Mouse (Mus musculus) neural tube, embryonic 11.5 days (tissue): ENCODE measurements around the gene Zfp941. TPM values are rescaled to one million over a fixed set of nuclear protein-coding genes. Genes with fewer than 3 reads are reported as not detected.

Source experiments
- ATAC-seq: fragments of 200-750 bp; cut with Nextera tagmentation; 2 replicates; pipeline ENCODE4 v1.8.0; 2017; ENCODE audit warnings: moderate number of reproducible peaks, mild to moderate bottlenecking, moderate TSS enrichment, moderate library complexity; ENCODE audit not compliant: insufficient read depth, low FRiP score, low TSS enrichment
- DNase-seq: peaks from one replicate; pipeline ENCODE4 v3.0.0-alpha.2; 2015; ENCODE audit warnings: low spot score
- H3K27ac ChIP-seq: fragments of 300-500 bp; sonication (generic); 2 replicates; pipeline ENCODE4 v1.5.1; 2014; ENCODE audit warnings: low read depth, mild to moderate bottlenecking, low read length
- H3K27me3 ChIP-seq: fragments of 300-500 bp; sonication (generic); 2 replicates; pipeline ENCODE4 v1.6.1; 2014; ENCODE audit warnings: mild to moderate bottlenecking, low read length, mixed read lengths; ENCODE audit not compliant: control insufficient read depth, insufficient read depth
- H3K36me3 ChIP-seq: fragments of 300-500 bp; sonication (generic); 2 replicates; pipeline ENCODE4 v1.6.1; 2014; ENCODE audit warnings: mild to moderate bottlenecking, low read length, moderate library complexity, mixed read lengths; ENCODE audit not compliant: control insufficient read depth, insufficient read depth
- H3K4me1 ChIP-seq: fragments of 300-500 bp; sonication (generic); 2 replicates; pipeline ENCODE4 v1.6.1; 2014; ENCODE audit warnings: low read length, mixed read lengths; ENCODE audit not compliant: control insufficient read depth, insufficient read depth
- H3K4me2 ChIP-seq: fragments of 300-500 bp; sonication (generic); 2 replicates; pipeline ENCODE4 v1.6.1; 2014; ENCODE audit warnings: low read depth, mild to moderate bottlenecking, moderate library complexity
- H3K4me3 ChIP-seq: fragments of 300-500 bp; sonication (generic); 2 replicates; pipeline ENCODE4 v1.5.1; 2014; ENCODE audit warnings: low read depth, low read length
- H3K9ac ChIP-seq: fragments of 300-500 bp; sonication (generic); 2 replicates; pipeline ENCODE4 v1.6.1; 2014; ENCODE audit warnings: mild to moderate bottlenecking, low read length
- H3K9me3 ChIP-seq: fragments of 300-500 bp; sonication (generic); 2 replicates; pipeline ENCODE4 v1.6.1; 2016; ENCODE audit warnings: low read length; ENCODE audit not compliant: control insufficient read depth
- WGBS: fragments of 180-500 bp; shearing (Covaris S2); extraction: QIAGEN DNeasy Blood & Tissue Kit; methylation state at CpG from one replicate; pipeline ENCODE4 v1.1.7; 2014; 5-methylcytosine and 5-hydroxymethylcytosine counted together
- polyA plus RNA-seq: library from polyadenylated mRNA; unstranded; fragments of >200 nt; fragmentation: Nextera tagmentation; extraction: Ambion mirVana; gene quantifications from 2 replicates; pipeline ENCODE4 v1.2.1, GENCODE M21; 2014

Gene Zfp941
- polyA plus RNA-seq, 1 experiment from 2014 or later, result 7.7 TPM

DNA sequence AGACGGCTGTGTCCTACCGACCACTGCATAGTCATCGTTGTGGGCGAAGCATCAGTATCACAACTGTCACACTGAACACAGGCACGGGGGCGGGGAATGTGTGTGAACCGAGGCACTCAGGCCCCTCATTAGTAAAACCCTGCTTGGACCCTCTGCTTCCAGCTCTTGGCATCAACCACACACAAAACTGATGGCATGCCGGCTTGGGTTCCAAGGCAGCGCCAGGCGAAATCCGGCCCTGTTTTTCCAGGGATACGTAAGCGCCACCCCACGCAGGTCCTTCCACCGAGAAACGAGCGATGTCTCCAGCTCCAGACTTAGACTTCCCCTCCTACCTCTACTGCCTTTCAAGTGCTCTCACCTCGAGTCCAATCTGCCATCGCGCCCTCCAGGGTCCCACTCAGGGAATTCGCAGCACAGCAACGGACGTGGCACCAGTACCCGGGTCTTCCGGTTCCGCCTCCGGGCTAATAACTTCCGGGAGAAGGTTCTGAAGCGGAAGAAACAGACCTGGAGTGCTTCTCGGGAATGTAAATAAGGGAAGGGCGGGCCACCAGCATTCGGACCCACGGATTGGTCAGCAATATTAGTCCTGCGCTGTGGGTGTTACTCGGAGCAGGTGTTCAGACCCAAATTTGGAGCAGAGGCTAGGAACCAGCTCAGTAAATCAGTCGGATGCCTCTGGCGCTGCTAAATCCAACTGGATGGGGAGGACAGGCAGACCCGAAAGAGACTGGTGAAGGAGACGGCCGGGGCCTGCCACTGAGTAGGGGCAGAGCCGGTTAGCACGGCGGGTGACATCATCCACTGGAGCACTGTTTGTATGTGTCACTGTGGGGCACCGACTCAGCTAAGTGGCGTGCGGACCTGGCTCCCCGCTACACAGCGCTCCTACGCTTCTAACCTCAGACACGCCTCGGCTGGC, 34.1 kb upstream of the Zfp941 start, which contains the start of gene Gm45785:
TSS of gene Gm45785 (minus strand) at position 472 of the 925 bp plus-strand sequence.
- H3K9me3 ChIP-seq, result no peaks in the 10 kb centered on the region
- 2% methylated on average over 51 of the region's 51 CpGs for WGBS

DNA sequence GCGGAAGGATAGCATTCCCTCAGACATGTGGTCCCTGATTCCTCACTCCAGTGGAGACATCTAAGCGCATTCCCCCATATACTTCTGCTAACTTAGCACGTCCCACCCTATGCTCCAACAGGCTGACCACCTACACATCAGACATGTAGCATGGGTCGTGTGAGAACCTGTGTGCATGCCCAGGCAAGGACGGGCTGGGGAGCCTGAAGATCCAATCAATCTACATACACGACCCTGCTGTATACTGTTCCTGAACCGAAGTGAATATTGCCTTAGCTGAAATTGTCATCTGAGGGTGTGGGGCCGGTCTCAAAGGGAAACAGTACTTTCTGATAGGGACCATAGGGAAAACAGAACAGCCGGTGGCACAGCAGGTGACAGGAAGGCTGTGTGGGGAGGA, 33.2 kb upstream of the Zfp941 start:
- 78% methylated on average over 9 of the region's 9 CpGs for WGBS
- DNase-seq (no peak), ATAC-seq (no peak)
- Histone ChIP-seq H3K4me1 (peaks cover 21% of the 10 kb centered on the region), H3K36me3 (peaks cover 10% of the 10 kb centered on the region), H3K27me3 (no peaks in the 10 kb centered on the region), H3K4me3 (peak overlapping the region; percentile 57), H3K9me3 (no peaks in the 10 kb centered on the region), H3K9ac (peak overlapping the region; percentile 85), H3K27ac (no peak overlapping the region), H3K4me2 (peak overlapping the region; percentile 99)

More for the DNA sequence above, 34.1 kb upstream of the Zfp941 start, which contains the start of gene Gm45785:
- Histone ChIP-seq H3K27me3 (no peaks in the 10 kb centered on the region), H3K4me2 (peak within 1 kb of the TSS; percentile 99), H3K4me1 (peaks cover 21% of the 10 kb centered on the region), H3K4me3 (peak within 1 kb of the TSS; percentile 57), H3K36me3 (peaks cover 10% of the 10 kb centered on the region), H3K27ac (peak within 1 kb of the TSS; percentile 86), H3K9ac (peak within 1 kb of the TSS; percentile 85)
- ATAC-seq, result peak; percentile 78
- peak; percentile 90 for DNase-seq

DNA sequence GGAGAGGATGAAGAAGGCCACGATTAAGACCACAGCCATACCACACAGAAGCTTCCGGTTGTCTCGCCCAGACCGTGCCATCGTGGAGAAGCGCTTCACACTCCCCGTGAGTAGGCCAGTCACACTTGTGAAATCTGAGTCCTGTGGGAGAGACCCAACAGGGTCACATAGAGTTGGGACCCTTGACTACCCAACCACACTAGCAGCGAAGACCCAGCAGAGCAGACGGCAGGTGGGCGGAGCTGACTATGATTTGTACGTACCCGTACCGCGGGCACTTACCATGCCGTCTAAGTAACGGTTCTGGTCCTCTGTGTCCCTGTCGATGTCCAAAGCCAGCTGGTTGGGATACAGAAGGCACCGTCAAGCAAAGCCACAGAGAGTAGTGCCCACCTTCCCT, 32.5 kb upstream of the Zfp941 start:
- peaks cover 21% of the 10 kb centered on the region for H3K4me1 ChIP-seq
- DNase-seq, result no peak
- WGBS, result 93% methylated on average over 18 of the region's 18 CpGs
- no peak overlapping the region for H3K4me2 ChIP-seq
- H3K27me3 ChIP-seq, result no peaks in the 10 kb centered on the region
- peaks cover 10% of the 10 kb centered on the region for H3K36me3 ChIP-seq
- H3K9me3 ChIP-seq, result no peaks in the 10 kb centered on the region
- H3K27ac ChIP-seq, result no peak overlapping the region
- no peak for ATAC-seq
- no peak overlapping the region for H3K9ac ChIP-seq
- no peak overlapping the region for H3K4me3 ChIP-seq

DNA sequence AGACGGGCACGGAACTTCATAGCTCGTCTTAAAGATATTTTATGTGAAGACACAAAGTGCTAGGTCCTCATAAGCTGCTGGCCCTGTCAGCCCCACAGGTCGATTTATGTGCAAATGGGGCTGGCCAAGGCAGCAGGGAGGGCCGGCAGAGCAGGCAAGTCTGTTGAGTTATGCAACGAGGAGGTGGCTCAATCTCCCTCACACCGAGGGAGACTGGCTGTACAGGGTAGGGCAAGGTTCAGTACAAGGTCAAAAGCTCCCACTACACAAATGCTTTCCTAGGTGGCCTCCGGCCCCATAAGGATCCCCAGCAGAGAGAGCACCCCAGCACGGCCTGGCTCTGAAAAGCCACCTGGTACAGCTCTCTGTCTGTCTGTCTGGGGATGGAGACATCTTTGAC, 31.4 kb upstream of the Zfp941 start:
- DNase-seq (no peak), ATAC-seq (no peak)
- Histone ChIP-seq H3K4me2 (no peak overlapping the region), H3K27ac (no peak overlapping the region), H3K36me3 (peaks cover 10% of the 10 kb centered on the region), H3K4me1 (peaks cover 15% of the 10 kb centered on the region), H3K9ac (no peak overlapping the region), H3K4me3 (no peak overlapping the region), H3K27me3 (no peaks in the 10 kb centered on the region), H3K9me3 (no peaks in the 10 kb centered on the region)
- WGBS, result 82% methylated on average over 9 of the region's 9 CpGs

DNA sequence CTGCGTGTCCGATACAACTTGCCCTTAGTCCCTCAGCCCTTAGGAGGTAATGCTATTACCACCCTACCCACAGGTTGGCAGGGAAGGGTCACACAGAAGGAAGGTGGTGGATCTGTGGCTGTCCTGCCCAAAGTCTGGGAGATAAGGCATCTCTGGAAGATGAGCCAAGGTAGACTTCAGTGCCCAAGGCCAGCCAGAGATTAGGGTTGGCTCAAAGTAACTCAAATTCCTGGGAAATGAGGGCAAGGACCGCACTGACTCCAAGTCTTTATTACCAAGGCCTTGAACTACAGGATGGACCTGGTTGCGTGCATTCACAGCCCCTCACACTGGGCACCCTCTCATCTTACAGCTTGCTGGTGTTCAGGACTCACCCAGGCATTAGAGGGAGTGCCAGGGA, 29.9 kb upstream of the Zfp941 start:
- ATAC-seq (no peak), DNase-seq (no peak)
- no peak overlapping the region for H3K4me3 ChIP-seq
- H3K36me3 ChIP-seq, result peaks cover 10% of the 10 kb centered on the region
- no peak overlapping the region for H3K27ac ChIP-seq
- H3K9me3 ChIP-seq, result no peaks in the 10 kb centered on the region
- H3K27me3 ChIP-seq, result no peaks in the 10 kb centered on the region
- H3K4me1 ChIP-seq, result peaks cover 8% of the 10 kb centered on the region
- WGBS, result 99% methylated on average over 4 of the region's 4 CpGs
- H3K4me2 ChIP-seq, result no peak overlapping the region
- no peak overlapping the region for H3K9ac ChIP-seq

DNA sequence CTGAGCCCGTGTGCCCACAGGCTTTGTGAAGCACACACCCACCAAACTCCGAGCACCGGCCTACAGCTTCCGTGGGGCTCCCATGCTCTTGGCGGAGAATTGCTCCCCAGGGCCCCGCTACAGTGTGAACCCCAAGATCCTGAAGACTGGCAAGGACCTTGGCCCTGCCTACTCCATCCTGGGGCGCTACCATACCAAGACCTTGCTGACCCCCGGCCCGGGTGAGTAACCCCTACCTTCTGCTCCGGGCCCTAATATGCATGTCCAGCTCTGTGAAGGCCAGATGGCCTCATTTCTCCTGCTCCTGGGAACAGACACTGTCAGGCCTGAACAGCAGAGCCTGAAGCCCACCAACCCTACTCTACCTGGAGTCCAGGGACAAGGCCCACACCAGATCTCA, 26.6 kb upstream of the Zfp941 start:
- H3K9ac ChIP-seq, result no peak overlapping the region
- H3K4me3 ChIP-seq, result no peak overlapping the region
- ATAC-seq (no peak), DNase-seq (no peak)
- H3K27ac ChIP-seq, result no peak overlapping the region
- H3K36me3 ChIP-seq, result peaks cover 7% of the 10 kb centered on the region
- H3K27me3 ChIP-seq, result no peaks in the 10 kb centered on the region
- 95% methylated on average over 10 of the region's 10 CpGs for WGBS
- H3K9me3 ChIP-seq, result no peaks in the 10 kb centered on the region
- H3K4me1 ChIP-seq, result no peaks in the 10 kb centered on the region
- no peak overlapping the region for H3K4me2 ChIP-seq

DNA sequence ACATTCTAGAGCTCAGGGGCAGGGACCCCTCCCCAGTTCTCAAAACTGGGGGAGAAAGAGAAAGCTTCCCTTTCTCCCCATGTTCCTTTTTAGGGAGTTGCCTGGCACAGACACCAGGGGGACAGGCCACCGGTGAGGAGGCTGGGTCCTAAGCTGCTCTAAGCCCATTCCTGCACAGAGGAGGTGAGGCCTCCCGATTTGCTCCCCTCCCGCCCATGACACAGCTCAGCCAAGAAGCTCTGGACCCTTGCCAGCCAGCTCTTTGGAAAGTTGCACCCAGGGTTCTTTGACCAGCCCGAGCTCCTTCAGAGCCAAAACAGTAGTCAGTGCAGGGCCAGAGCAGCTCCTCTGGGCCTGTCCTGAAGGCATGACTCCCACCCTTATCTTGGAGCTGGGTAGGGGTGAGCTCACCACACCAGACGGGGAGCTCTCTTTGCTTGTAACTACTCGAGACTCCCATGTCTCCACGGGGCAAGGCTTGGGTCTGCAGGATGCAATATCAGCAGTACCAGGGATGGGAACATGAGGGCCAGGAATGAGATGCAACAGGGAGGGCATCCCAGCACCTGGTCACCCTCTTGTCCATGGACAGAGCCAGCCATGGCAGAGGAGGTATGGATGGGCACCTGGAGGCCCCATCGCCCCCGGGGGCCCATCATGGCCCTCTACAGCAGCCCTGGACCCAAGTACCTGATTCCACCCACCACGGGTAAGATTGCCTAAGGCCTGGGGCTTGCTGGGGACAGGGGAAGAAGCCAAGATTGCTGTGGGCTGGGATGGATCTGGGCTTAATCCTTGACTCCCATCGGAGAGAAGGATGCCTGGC, 26.0 kb upstream of the Zfp941 start, which contains the start of gene Odf3:
TSS of gene Odf3 (plus strand) at position 51 of the 826 bp plus-strand sequence.
- 73% methylated on average over 11 of the region's 11 CpGs for WGBS
- DNase-seq (no peak), ATAC-seq (no peak)

DNA sequence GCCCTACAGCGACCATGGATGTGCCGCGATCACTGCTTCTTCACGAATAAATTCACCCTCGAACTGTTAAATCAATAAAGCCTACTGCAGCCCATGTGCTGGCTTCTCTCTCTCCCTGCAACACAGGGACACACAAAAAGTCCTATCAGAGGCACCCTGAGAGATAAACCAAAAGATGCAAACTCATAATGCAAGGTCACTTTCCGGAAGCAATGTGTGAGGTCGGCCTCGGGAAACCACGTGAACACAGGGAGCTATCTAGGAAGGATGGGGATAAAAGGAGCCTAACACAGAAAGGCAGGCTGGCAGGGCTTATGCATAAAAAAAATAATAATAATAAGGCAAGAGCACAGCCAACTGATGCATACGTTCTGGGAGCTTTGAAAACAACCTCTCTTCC, 24.7 kb upstream of the Zfp941 start:
- WGBS, result 85% methylated on average over 10 of the region's 10 CpGs
- no peak overlapping the region for H3K9ac ChIP-seq
- no peak for DNase-seq

More for the DNA sequence above, 26.0 kb upstream of the Zfp941 start, which contains the start of gene Odf3:
- no peak within 1 kb of the TSS for H3K4me3 ChIP-seq
- H3K9ac ChIP-seq, result no peak within 1 kb of the TSS; the same call in 1 of the 2 replicates
- no peaks in the 10 kb centered on the region for H3K27me3 ChIP-seq
- H3K27ac ChIP-seq, result no peak within 1 kb of the TSS
- peaks cover 4% of the 10 kb centered on the region for H3K36me3 ChIP-seq
- no peaks in the 10 kb centered on the region for H3K4me1 ChIP-seq
- no peak within 1 kb of the TSS for H3K4me2 ChIP-seq
- H3K9me3 ChIP-seq, result no peaks in the 10 kb centered on the region

More for the DNA sequence above, 24.7 kb upstream of the Zfp941 start:
- no peak for ATAC-seq
- H3K27me3 ChIP-seq, result 0 out of 2 replicates have a peak, but pooled peaks cover 2% of the 10 kb centered on the region
- H3K27ac ChIP-seq, result no peak overlapping the region
- no peaks in the 10 kb centered on the region for H3K9me3 ChIP-seq
- no peaks in the 10 kb centered on the region for H3K36me3 ChIP-seq
- H3K4me2 ChIP-seq, result no peak overlapping the region
- no peaks in the 10 kb centered on the region for H3K4me1 ChIP-seq
- no peak overlapping the region for H3K4me3 ChIP-seq
